Mouse (Mus musculus): Measurements from ENCODE around the gene Klb. TPM values are rescaled to one million over a fixed set of nuclear protein-coding genes. Genes with fewer than 3 reads are reported as not detected.

The Klb gene
- polyA plus RNA-seq, 1 experiment from 2014 or later = not detected

DNA sequence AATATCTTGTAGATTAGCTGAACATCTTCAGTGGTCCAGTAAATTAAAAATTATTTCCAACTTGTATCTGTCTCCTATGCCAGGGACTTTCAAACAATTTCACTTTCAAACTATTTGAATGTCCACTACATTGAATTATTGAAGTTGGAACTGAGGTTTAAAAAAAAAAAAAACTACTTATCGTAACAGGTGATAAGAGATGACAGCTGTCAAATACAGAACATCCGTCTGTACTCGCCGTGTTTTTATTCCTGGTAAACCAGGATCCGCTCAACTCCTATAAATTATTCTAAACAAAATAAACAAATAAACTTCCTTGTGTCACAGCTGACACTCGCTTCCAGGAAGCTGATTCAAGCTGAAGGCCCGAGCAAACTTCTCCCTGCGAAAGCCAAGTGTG, 13.3 kb upstream of the Klb start:
- Histone ChIP-seq H3K4me1 (replicated peaks) (peaks cover 20% of the 10 kb centered on the region), H3K27ac (peak overlapping the region; percentile 89), H3K36me3 (no peaks in the 10 kb centered on the region), H3K9me3 (replicated peaks) (no peaks in the 10 kb centered on the region), H3K4me2 (peak overlapping the region; percentile 78), H3K27me3 (no peaks in the 10 kb centered on the region), H3K9ac (peak overlapping the region; percentile 84), H3K4me3 (peak overlapping the region; percentile 100)
- 2% methylated on average over 8 of the region's 8 CpGs for WGBS
- ATAC-seq (replicated peaks; ENCODE audit: insufficient number of reproducible peaks, insufficient read depth, low FRiP score, low read depth) = no peak

DNA sequence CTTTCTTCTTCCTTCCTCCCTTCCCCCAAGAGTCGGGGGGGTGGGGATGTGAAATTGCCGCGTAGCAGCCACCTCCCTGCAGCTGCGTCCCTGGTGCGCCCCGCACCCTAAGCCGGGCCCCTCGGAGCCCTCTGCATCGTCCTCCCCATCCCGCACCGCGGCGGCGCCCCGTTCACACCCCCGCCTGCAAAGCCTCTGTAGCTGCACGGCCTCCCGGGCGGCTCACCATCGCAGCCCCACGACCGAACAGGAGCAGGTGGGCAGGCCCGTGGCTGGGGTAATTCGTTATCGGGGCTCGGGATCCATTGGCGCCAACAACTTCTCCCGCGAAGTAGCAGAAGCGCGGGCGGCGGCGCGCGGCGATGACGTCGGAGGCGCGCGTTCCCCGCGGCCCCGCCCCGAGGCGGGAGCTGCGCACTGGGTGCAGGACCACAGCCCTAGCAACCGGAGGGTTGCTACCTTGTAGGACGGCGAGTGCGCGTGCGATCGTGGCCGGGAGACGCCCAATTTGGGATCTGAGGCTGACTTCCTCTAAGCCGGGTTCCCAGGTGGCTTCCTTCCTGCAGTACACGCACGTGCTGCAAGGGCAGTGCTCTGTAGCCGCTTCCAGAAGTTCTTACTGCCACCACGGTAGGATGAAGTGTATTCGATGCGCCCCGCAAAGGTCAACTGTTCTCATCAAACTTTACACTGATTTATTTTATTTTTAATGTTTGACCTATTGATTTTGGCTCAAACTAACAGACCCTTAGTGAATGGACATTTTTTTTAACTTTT, 12.6 kb upstream of the Klb start, which contains the start of gene Rfc1:
Gene Rfc1 (minus strand): TSS at position 373 of the 777 bp plus-strand sequence.
- Histone ChIP-seq H3K4me3 (peak within 1 kb of the TSS; percentile 100), H3K36me3 (no peaks in the 10 kb centered on the region), H3K9me3 (replicated peaks) (no peaks in the 10 kb centered on the region), H3K9ac (peak within 1 kb of the TSS; percentile 84), H3K4me2 (peak within 1 kb of the TSS; percentile 78), H3K27me3 (no peaks in the 10 kb centered on the region), H3K4me1 (replicated peaks) (peaks cover 20% of the 10 kb centered on the region), H3K27ac (peak within 1 kb of the TSS; percentile 89)
- ATAC-seq (replicated peaks; ENCODE audit: insufficient number of reproducible peaks, insufficient read depth, low FRiP score, low read depth) = peak; percentile 95
- under 1% methylated on average over 65 of the region's 65 CpGs for WGBS

DNA sequence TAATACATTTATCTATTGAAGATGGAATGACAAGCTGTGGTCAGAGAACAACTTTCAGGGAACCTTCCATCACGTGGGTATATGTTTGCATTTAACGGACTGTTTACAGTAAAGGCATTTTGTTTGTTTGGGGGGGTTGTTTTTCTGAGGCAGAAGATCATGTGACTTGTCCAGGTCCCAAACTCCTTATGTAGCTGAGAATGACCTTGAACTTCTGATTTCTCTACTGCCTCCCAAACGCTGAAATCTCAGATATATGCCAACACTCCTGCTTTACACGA, 12.1 kb upstream of the Klb start:
- H3K9ac ChIP-seq = peak overlapping the region; percentile 84; the same call in 1 of the 2 replicates
- H3K36me3 ChIP-seq = no peaks in the 10 kb centered on the region
- WGBS = 22% methylated on average over 4 of the region's 4 CpGs
- H3K9me3 ChIP-seq (replicated peaks) = no peaks in the 10 kb centered on the region
- peak overlapping the region; percentile 89; the same call in 1 of the 2 replicates for H3K27ac ChIP-seq
- peak overlapping the region; percentile 100 for H3K4me3 ChIP-seq
- H3K27me3 ChIP-seq = no peaks in the 10 kb centered on the region
- peaks cover 20% of the 10 kb centered on the region for H3K4me1 ChIP-seq (replicated peaks)
- peak overlapping the region; percentile 78 for H3K4me2 ChIP-seq
- no peak for ATAC-seq (replicated peaks; ENCODE audit: insufficient number of reproducible peaks, insufficient read depth, low FRiP score, low read depth)

DNA sequence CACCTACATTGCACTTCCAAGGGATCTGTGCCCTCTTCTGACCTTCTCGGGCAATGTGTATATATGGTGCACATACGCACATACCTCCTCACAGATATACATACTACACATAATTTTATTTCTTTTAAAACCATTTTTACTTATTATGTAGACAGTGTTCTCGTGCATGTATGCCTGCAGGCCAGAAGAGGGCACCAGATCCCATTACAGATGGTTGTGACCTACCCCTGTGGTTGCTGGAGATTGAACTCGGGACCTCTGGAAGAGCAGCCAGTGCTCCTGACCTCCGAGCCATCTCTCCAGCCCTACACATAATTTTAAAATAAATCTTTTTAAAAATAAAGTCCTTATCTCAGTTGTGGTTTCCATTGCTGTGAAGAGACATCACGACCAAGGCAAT, 9.7 kb upstream of the Klb start:
- H3K36me3 ChIP-seq = no peaks in the 10 kb centered on the region
- ATAC-seq (replicated peaks; ENCODE audit: insufficient number of reproducible peaks, insufficient read depth, low FRiP score, low read depth) = no peak
- H3K9me3 ChIP-seq (replicated peaks) = no peaks in the 10 kb centered on the region
- peaks cover 20% of the 10 kb centered on the region for H3K4me1 ChIP-seq (replicated peaks)
- H3K4me2 ChIP-seq = no peak overlapping the region
- no peak overlapping the region for H3K9ac ChIP-seq
- WGBS = 82% methylated on average over 6 of the region's 6 CpGs
- H3K27ac ChIP-seq = no peak overlapping the region
- no peaks in the 10 kb centered on the region for H3K27me3 ChIP-seq
- no peak overlapping the region for H3K4me3 ChIP-seq

DNA sequence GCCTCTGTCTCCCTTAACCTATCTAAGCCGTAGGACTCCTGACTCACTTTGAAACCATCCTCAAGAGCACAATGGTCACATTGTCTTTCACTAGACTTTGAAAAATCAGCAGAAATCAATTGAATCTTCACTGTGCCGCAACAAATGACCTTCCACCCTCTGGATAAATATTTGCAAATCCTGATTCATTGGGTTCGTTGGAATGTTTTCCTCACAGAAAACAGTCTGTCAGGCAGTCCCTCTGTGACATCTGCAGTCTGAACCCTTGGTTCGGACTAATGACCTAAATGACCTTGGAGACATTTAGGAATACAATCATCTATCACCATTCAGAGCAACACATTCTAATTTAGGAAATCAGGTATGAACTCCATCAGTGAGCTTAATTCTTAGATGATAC, 7.9 kb upstream of the Klb start:
- no peak for ATAC-seq (replicated peaks; ENCODE audit: insufficient number of reproducible peaks, insufficient read depth, low FRiP score, low read depth)
- 51% methylated on average over 4 of the region's 4 CpGs for WGBS
- H3K27me3 ChIP-seq = no peaks in the 10 kb centered on the region

DNA sequence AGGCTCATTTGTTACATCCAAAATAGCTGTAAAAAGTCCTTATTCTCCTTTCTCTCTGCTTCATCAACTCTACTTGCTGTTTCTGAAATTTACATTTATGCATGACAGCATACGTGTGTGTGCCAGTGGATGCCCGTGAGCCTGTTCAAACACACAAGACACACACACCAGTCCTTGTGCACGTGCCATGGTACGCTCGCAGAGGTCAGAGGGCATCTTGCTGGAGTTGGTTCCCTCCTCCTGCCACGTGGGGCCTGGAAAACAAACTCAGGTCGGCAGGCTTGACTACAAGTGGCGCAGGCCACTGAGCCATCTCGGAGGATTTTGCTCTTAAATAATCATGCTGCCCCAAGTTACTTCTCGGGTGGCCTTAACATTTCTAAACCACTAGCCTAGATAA, 2.4 kb downstream of the Klb start:
- H3K4me1 ChIP-seq (replicated peaks) = peaks cover 9% of the 10 kb centered on the region; the same call in 1 of the 2 replicates
- no peak for ATAC-seq (replicated peaks; ENCODE audit: insufficient number of reproducible peaks, insufficient read depth, low FRiP score, low read depth)
- no peak overlapping the region for H3K4me2 ChIP-seq
- no peaks in the 10 kb centered on the region for H3K9me3 ChIP-seq (replicated peaks)
- 71% methylated on average over 10 of the region's 10 CpGs for WGBS
- H3K9ac ChIP-seq = no peak overlapping the region
- no peaks in the 10 kb centered on the region for H3K27me3 ChIP-seq
- H3K4me3 ChIP-seq = no peak overlapping the region
- H3K27ac ChIP-seq = no peak overlapping the region
- no peaks in the 10 kb centered on the region for H3K36me3 ChIP-seq

More for the DNA sequence above, 7.9 kb upstream of the Klb start:
- H3K4me3 ChIP-seq = no peak overlapping the region
- peaks cover 6% of the 10 kb centered on the region for H3K4me1 ChIP-seq (replicated peaks)
- H3K27ac ChIP-seq = no peak overlapping the region
- H3K9me3 ChIP-seq (replicated peaks) = no peaks in the 10 kb centered on the region
- H3K36me3 ChIP-seq = no peaks in the 10 kb centered on the region
- no peak overlapping the region for H3K9ac ChIP-seq
- H3K4me2 ChIP-seq = no peak overlapping the region

DNA sequence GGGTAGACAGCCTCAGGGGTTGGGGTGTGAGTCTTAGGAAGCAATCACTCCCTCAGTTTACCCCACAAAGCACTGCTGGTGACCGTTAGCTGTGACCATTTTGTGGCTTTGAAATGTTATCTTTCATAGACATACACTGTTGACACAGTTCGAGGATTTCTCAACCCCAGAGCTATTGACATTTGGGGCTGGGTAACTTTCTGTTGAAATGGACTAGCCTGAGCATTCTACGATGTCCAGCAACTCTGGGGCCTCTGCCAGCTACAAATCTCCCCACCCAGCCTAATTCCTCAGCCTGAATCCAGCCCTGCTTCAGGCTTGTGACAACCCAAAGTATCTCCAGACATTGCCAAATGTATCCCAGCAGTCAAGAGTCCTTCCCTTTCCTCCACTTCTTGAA, 6.0 kb downstream of the Klb start:
- Histone ChIP-seq H3K9me3 (replicated peaks) (no peaks in the 10 kb centered on the region), H3K4me2 (no peak overlapping the region), H3K9ac (no peak overlapping the region), H3K4me1 (replicated peaks) (no peaks in the 10 kb centered on the region), H3K36me3 (no peaks in the 10 kb centered on the region), H3K27me3 (no peaks in the 10 kb centered on the region), H3K27ac (no peak overlapping the region), H3K4me3 (no peak overlapping the region)
- no peak for ATAC-seq (replicated peaks; ENCODE audit: insufficient number of reproducible peaks, insufficient read depth, low FRiP score, low read depth)
- 70% methylated on average over 3 of the region's 3 CpGs for WGBS

DNA sequence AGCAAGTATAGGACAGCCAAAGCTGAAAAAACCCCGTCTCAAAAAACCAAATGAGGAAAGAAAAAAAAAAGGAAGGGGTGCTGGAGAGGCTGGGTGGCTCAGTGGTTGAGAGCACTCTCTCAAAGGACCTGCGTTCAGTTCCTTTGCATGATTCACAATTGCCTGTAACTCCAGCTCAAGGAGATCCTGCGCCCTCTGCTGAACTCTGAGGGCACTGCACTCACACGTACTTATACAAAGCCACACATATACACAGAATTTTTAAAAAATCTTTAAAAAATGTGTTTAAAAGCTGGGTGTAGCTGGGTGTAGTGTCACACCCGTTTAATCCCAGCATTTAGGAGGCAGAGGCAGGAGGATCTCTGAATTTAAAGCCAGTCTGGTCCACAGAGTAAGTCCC, 6.9 kb downstream of the Klb start:
- no peaks in the 10 kb centered on the region for H3K4me1 ChIP-seq (replicated peaks)
- ATAC-seq (replicated peaks; ENCODE audit: insufficient number of reproducible peaks, insufficient read depth, low FRiP score, low read depth) = no peak
- H3K9me3 ChIP-seq (replicated peaks) = no peaks in the 10 kb centered on the region
- no peaks in the 10 kb centered on the region for H3K27me3 ChIP-seq
- 69% methylated on average over 5 of the region's 5 CpGs for WGBS
- H3K4me3 ChIP-seq = no peak overlapping the region
- no peak overlapping the region for H3K9ac ChIP-seq
- no peak overlapping the region for H3K4me2 ChIP-seq
- no peaks in the 10 kb centered on the region for H3K36me3 ChIP-seq
- H3K27ac ChIP-seq = no peak overlapping the region

DNA sequence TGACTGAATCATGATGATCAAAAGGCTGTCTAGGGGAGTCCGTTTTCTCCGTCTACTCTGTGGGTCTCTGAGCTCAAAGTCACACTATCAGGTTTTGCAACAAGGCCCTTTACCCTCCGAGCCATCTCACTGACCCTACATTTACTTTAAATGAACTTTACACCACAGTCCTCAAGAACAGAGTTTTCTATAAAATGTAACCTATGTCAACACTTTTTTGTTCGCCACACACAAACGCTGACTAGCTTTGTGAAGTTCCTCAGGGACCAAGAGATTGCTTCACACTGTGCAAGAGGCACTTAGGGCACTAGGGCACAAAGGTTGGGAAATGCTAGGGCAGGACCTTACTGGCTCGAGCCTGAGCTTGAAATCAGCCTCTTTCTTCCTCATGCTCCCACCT, 8.7 kb downstream of the Klb start:
- Histone ChIP-seq H3K9me3 (replicated peaks) (no peaks in the 10 kb centered on the region), H3K36me3 (no peaks in the 10 kb centered on the region), H3K9ac (no peak overlapping the region), H3K4me3 (no peak overlapping the region), H3K27ac (no peak overlapping the region), H3K4me1 (replicated peaks) (no peaks in the 10 kb centered on the region), H3K4me2 (no peak overlapping the region), H3K27me3 (no peaks in the 10 kb centered on the region)
- ATAC-seq (replicated peaks; ENCODE audit: insufficient number of reproducible peaks, insufficient read depth, low FRiP score, low read depth) = no peak
- WGBS = 76% methylated on average over 6 of the region's 6 CpGs

DNA sequence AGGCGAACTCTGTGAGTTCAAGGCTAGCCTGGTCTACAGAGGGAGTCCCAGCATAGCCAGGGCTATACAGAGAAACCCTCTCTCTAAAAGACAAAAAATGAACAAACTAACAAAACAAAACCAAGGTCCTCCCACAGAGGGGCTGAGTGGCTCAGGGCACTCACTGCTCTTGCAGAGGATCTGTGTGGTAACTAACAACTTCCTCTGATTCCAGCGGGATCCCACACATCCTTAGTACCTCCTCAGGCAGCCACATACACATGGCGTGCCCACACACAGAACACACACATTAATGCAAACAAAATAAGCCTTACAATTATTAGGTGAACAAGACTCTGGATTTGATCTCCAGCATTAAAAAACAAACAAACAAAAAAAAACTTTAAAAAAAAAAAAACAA, 9.7 kb downstream of the Klb start:
- H3K4me3 ChIP-seq = no peak overlapping the region
- no peak overlapping the region for H3K4me2 ChIP-seq
- H3K27ac ChIP-seq = no peak overlapping the region
- no peaks in the 10 kb centered on the region for H3K4me1 ChIP-seq (replicated peaks)
- no peaks in the 10 kb centered on the region for H3K36me3 ChIP-seq
- no peak overlapping the region for H3K9ac ChIP-seq
- no peaks in the 10 kb centered on the region for H3K27me3 ChIP-seq
- ATAC-seq (replicated peaks; ENCODE audit: insufficient number of reproducible peaks, insufficient read depth, low FRiP score, low read depth) = no peak
- WGBS = 76% methylated on average over 3 of the region's 3 CpGs
- H3K9me3 ChIP-seq (replicated peaks) = no peaks in the 10 kb centered on the region

DNA sequence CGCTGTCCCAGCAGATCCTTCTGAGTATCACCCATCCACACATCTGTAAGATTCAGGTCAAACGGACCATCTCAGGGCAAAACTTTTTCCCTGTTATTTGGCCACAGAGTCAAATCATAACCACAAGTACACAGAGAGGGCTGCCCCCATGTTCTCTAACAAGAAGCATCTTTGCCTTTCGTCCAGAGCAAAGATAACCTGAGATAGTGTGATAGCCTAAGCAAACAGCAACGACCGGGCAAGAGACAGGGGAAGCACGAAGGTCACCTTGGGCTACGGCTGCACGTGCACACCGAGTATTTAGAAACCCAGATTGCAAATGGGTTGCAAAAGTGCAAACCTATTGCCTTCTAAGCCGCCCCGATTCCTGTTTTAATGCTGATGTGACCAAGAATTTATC, 19.7 kb downstream of the Klb start:
- Histone ChIP-seq H3K4me3 (no peak overlapping the region), H3K9ac (no peak overlapping the region), H3K36me3 (no peaks in the 10 kb centered on the region), H3K4me1 (replicated peaks) (no peaks in the 10 kb centered on the region), H3K9me3 (replicated peaks) (no peaks in the 10 kb centered on the region), H3K27ac (no peak overlapping the region), H3K4me2 (no peak overlapping the region), H3K27me3 (no peaks in the 10 kb centered on the region)
- no peak for ATAC-seq (replicated peaks; ENCODE audit: insufficient number of reproducible peaks, insufficient read depth, low FRiP score, low read depth)
- 59% methylated on average over 11 of the region's 11 CpGs for WGBS

DNA sequence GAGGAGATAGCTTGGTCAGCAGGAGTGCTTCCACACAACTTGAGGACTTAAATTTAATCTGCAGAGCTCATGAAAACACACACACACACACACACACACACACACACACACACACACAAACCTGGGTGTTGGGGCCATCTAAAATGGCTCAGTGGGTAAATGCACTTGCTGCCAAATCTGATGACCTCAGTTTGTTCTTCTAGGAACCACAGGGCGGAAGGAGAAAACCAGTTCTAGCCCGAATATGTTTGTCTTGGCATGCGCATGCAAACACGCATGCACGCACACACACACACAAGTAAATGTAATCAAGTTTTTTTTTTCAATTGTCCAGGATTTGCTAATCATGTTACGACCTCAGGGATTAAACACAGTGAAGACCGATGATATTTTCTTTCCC, 23.4 kb downstream of the Klb start:
- Histone ChIP-seq H3K27ac (no peak overlapping the region), H3K27me3 (no peaks in the 10 kb centered on the region), H3K36me3 (no peaks in the 10 kb centered on the region), H3K4me1 (replicated peaks) (no peaks in the 10 kb centered on the region), H3K9me3 (replicated peaks) (no peaks in the 10 kb centered on the region), H3K9ac (no peak overlapping the region), H3K4me2 (no peak overlapping the region), H3K4me3 (no peak overlapping the region)
- no peak for ATAC-seq (replicated peaks; ENCODE audit: insufficient number of reproducible peaks, insufficient read depth, low FRiP score, low read depth)
- WGBS = 92% methylated on average over 7 of the region's 7 CpGs

Data from heart, embryonic 15.5 days (tissue).